Mouse (Mus musculus): ENCODE measurements around the gene Ppt2.

DNA sequence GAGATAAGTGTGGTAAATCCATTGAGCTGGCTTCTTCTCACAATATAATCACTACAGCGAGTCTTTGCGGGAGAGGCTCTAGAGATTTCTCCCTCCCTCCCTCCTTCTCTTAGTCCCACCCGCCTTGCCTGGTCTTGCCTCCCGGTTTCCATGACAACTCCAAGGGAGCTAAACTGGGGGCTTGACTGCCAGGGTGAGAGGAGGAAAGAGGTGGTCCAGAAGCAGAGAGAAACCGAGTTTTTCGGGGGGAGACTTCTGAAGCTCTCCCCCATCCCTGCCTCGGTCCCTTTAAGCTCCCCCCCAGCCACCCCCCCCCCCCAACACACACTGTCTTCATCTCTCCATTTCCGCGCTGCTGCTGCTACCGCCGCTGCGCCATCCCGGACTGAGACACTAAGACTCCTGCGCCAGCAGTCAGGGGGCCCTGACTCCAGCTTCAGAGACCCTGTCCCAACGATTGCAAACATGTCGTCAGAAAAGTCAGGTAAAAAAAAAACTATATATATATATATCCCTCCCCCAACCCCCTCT, 976 bp upstream of the Ppt2 start, which contains the start of gene Prrt1:
- no peak for TF ChIP-seq CTCF (conservative IDR thresholded peaks at IDR 0.05; ENCODE audit: insufficient read depth, insufficient read length, low read depth, low read length)
- no peak for TF ChIP-seq POLR2A (IDR thresholded peaks at IDR 0.05; ENCODE audit: low read depth, low read length)
